Mouse (Mus musculus) B cell, adult 62 days (primary cell): ENCODE results near the gene Tnks2. TPM values are rescaled to one million over a fixed set of nuclear protein-coding genes. Genes with fewer than 3 reads are reported as not detected.

ENCODE experiments used
- total RNA-seq: library from RNA; stranded (reverse); gene quantifications from 4 replicates; pipeline ENCODE4 v1.2.4, GENCODE M21; 2023

Gene Tnks2
- 155 to 175 TPM (median 170 TPM) in 4 replicates for total RNA-seq

DNA sequence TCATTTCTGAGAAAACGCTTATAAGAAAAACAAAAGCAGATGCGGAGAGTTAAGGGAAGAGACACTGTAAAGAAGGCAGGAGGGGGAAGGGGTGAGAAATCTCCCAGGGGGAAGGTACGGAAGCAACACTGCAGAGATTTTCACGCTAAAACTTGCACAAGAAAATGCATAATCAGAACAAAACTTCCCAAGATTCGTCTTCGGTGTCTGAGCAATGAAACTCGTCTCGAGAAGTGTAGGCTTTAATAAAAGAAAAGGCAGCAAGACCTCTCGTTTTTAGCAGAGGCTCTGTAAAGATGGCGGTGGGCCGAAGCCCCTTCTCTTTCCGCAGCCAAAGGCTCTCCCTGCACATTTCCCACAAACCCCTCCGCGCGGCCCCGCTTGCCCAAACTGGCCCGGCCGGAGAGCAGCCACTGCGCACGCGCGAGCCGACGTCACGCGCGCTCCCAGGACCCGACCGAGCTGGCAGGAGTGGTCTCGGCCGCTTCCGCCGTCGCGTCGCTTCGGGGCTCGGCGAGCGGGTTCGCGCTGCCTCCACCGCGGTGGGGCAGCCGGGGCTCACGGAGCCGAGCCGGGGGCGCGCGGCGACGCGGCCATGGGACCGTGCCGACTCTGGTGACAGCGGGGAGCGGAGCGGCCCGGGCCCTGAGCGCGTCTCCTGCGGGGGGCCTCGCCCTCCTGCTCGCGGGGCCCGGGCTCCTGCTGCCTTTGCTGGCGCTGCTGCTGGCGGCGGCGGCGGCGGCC, at the start of gene Tnks2:
Gene Tnks2 (plus strand): TSS at position 445 of the 744 bp plus-strand sequence.

DNA sequence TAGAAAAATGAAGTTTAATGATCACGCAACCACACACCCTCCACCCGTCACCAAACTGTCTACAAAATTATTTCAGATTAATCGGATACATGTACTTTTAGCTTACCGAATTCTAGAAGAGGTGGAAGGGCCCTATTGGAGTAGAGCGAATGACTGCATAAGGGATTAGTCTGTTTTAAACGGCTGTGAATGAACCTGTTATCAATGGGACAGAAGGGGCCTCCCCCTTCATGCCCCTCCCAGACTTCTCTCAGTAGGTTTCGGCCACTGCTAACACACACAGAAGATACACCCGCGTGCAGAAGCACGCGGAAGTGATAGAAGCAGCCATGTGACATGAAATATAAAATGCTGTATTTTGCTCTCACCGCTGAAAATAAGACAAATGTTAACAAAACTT, 85.4 kb downstream of the Tnks2 start, which contains the start of gene Fgfbp3:
Gene Fgfbp3 (minus strand): TSS at position 150 of the 400 bp plus-strand sequence.

DNA sequence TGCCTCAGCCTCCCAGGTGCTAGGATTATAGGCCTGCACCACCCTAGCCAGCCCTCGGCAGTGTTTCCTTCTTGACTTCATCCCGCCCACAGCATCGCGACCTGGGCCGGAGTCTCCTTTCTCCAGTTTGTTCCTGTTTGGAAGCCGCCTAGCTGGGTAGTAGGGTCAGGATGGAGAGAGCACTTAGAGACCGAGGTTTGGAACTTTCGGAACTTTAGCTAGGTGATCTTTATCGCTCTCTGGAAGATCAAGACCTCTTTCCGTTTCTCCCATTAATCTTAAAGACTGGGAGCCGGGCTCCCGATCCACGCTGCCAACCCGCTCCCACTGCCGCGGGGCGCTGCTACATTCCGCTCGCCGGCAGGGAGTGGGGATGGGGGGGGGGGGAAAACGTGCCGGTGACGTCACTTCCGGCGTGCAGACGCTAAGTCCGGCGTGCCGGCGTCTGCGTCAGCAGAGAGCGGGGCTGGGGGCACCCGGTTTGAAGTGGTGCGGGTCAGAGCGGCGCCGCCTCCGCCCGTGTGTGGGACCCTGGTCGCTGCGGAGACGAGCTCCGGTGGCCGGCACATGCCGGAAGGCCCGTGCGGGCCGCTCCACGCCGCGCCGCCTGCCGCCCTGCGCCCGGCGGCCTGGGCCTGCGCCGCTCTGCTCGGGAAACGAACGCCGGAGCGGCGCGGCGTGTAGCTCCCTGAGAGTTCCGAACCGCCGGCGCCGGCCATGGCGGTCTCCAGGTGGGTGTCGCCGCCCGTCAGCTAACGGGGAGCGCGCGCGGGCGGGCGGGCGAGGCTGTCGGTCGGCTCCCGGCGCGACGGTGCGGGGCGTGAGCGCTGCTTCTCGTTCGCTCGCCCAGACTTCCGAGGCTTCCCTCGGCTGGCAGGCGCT, 91.9 kb downstream of the Tnks2 start, which contains the start of gene Btaf1:
Gene Btaf1 (plus strand): TSS at position 409 of the 882 bp plus-strand sequence.

Other genes with a start within 250 kb of the Tnks2 start
- gene Ppp1r3c, start 97.6 kb upstream of the Tnks2 start, total RNA-seq: not detected in 4 replicates
- 0.32 to 0.75 TPM (median 0.48 TPM) in 4 replicates for gene Fgfbp3, start 85.4 kb downstream of the Tnks2 start, total RNA-seq
- 42.5 to 46.5 TPM (median 44.3 TPM) in 4 replicates for gene Btaf1, start 91.8 kb downstream of the Tnks2 start, total RNA-seq